Mouse (Mus musculus): ENCODE measurements around the gene Morn1. TPM values are rescaled to one million over a fixed set of nuclear protein-coding genes. Genes with fewer than 3 reads are reported as not detected.

Gene Morn1
- polyA plus RNA-seq (2011; ENCODE audit: insufficient read length, low read depth, missing spikeins): 3.9 and 5.0 TPM in 2 replicates

DNA sequence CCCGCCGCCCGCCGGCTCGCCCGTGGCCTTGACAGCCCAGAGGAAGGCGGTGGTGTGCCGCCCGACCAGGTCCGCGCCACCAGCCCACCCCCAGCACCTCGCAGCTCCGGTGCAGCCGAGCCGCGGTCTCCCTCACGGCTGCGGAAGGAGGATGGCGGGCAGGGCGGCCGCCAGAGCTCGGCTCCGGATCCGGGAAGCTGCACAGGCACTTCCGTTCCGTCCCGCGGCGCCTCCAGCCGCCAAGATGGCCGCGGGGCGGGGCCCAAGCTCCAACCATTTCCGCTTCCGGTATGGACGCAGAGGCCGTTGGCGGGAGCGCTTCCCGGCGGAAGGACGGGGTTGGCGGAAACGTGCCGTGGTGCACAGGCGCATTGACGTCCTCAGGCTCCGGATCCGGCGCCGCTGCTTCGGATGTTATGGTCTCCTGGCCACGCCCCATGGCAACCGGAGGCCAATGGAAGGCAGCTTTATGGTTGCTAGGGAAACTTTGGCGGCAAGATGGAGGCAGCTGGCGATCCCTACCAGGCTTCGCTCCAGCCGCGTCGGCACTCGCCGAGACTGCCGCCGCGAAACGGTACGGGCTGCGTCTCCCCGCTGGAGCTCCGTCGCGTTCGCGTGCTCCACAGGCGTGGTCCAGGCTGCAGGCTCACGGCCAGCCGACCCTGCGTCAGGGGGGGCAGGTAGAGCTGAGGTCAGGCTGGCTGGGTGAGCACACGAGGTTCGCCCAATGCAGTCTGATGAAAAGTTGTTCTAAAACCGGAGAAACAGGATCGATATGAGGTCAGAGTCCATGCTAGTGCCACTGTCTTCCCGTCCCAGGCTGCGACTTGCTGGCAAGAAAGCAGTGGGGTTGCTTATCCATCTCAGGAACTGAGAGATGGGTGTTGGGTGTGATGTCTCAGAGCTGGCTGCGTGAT is at the start of gene Morn1, which contains the start of gene Rer1:
Gene Morn1 (plus strand): TSS at position 470 of the 917 bp plus-strand sequence.
Gene Rer1 (minus strand): TSS at position 275 of the 917 bp plus-strand sequence.
- Histone ChIP-seq H3K4me3 (ENCODE audit: insufficient read depth, low read length) (peak within 1 kb of the TSS; percentile 79), H3K4me1 (ENCODE audit: control insufficient read depth, insufficient read depth, low read length) (peaks cover 8% of the 10 kb centered on the region; the same call in 1 of the 2 replicates), H3K27ac (ENCODE audit: insufficient read depth, low read length) (peak within 1 kb of the TSS; percentile 55; the same call in 1 of the 2 replicates)
- peak; percentile 70 for TF ChIP-seq POLR2A (IDR thresholded peaks at IDR 0.05; ENCODE audit: low read depth, low read length)
- TF ChIP-seq CTCF (IDR thresholded peaks at IDR 0.05; ENCODE audit: borderline replicate concordance, insufficient read depth, low read length): no peak

DNA sequence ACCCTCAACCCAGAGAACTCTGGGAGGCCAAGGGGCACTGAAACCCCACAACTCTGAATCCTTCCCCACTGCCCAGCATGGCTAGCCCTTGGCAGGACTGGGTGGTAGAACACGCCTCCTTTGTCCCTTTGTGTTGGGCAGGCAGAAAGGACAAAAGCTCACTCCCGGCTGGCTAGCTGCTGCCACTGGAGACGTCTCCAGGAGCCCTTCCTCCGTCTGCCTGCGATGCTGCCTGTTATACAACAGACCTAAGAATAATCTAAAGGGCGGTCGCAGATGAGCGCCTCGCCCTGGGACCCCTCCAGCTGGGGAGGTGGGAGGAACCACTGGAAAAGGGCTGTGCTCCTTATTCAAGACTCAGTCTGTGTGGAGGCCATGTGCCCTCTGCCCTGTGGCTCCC is 46.2 kb upstream of the Morn1 start:
- no peak overlapping the region for H3K4me3 ChIP-seq (ENCODE audit: insufficient read depth, low read length)
- no peaks in the 10 kb centered on the region for H3K4me1 ChIP-seq (ENCODE audit: control insufficient read depth, insufficient read depth, low read length)
- TF ChIP-seq CTCF (IDR thresholded peaks at IDR 0.05; ENCODE audit: borderline replicate concordance, insufficient read depth, low read length): no peak
- TF ChIP-seq POLR2A (IDR thresholded peaks at IDR 0.05; ENCODE audit: low read depth, low read length): no peak
- H3K27ac ChIP-seq (ENCODE audit: insufficient read depth, low read length): no peak overlapping the region

DNA sequence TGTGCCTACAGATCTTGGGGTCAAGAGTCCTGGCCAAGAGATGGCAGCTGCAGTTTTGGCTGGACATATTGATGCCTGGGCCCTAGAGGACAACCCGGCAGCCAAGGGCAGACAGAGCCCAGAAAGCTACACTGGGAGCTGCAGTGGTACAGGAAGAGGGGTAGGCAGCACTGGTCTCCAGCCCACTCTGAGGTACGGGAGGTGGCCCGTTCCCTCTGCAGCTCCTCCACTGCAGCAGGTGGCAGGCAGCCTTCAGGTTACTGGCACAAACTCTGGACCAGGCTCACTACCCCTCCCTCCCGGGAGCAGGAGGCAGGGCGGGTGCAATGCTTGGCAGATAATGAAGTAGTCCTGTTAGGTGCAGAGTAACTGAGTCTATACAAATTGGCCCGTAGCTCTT is 45.7 kb upstream of the Morn1 start:
- Histone ChIP-seq H3K4me3 (ENCODE audit: insufficient read depth, low read length) (no peak overlapping the region), H3K27ac (ENCODE audit: insufficient read depth, low read length) (no peak overlapping the region), H3K4me1 (ENCODE audit: control insufficient read depth, insufficient read depth, low read length) (no peaks in the 10 kb centered on the region)
- TF ChIP-seq CTCF (IDR thresholded peaks at IDR 0.05; ENCODE audit: borderline replicate concordance, insufficient read depth, low read length) (no peak), POLR2A (IDR thresholded peaks at IDR 0.05; ENCODE audit: low read depth, low read length) (no peak)

DNA sequence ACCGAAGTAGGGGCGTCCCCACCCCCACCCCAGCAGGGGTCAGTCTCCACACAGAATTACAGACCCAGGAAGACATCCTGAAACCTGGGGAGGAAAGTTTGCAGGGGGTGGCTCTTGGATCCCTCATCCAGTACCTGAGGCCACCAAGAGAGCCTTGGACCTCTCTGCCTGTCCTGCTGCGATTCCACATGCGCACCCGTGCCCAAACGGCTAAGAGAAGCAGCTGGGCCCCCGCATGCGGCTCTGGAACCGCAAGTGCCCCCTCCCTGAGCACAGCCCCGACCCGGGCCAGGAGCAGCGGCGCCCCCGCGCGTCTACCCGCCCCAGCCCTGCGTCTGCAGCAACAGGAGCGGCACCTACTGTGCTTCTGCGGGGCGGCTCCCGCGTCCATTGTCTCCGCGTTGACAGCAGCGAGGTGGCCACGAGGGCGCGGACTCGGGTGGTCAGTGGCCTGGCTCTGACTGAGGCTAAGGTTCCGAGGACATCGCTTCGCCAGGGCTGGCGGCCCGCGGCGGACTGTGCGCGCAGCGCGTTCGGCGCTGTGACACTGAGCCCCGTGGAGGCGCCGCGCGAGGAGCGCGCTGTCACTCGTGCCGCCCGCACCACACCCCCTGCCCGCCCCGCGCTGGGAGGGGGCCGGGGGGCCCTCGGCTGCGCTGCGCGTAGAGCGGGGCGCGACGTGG is 43.6 kb upstream of the Morn1 start:
- no peaks in the 10 kb centered on the region for H3K4me1 ChIP-seq (ENCODE audit: control insufficient read depth, insufficient read depth, low read length)
- no peak overlapping the region for H3K4me3 ChIP-seq (ENCODE audit: insufficient read depth, low read length)
- no peak for TF ChIP-seq CTCF (IDR thresholded peaks at IDR 0.05; ENCODE audit: borderline replicate concordance, insufficient read depth, low read length)
- TF ChIP-seq POLR2A (IDR thresholded peaks at IDR 0.05; ENCODE audit: low read depth, low read length): no peak
- H3K27ac ChIP-seq (ENCODE audit: insufficient read depth, low read length): no peak overlapping the region

DNA sequence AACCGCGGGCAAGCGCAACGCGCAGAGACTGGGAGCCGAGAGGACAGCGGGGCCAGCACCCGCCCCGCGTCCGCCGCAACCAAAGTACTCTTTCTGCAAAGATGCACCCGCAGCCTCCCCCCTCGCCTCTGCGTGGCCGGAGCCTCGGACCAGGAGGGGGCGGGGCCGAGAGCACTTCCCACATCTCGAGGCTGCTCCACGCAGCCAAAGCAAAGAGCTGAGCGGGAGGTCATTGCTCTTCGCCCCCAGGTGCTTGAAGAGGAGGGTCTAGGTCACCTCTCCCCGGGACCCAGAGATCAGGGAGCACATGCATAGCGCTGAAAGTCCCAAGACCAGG is 43.1 kb upstream of the Morn1 start:
- Histone ChIP-seq H3K4me1 (ENCODE audit: control insufficient read depth, insufficient read depth, low read length) (no peaks in the 10 kb centered on the region), H3K27ac (ENCODE audit: insufficient read depth, low read length) (no peak overlapping the region), H3K4me3 (ENCODE audit: insufficient read depth, low read length) (no peak overlapping the region)
- TF ChIP-seq CTCF (IDR thresholded peaks at IDR 0.05; ENCODE audit: borderline replicate concordance, insufficient read depth, low read length): no peak
- no peak for TF ChIP-seq POLR2A (IDR thresholded peaks at IDR 0.05; ENCODE audit: low read depth, low read length)

DNA sequence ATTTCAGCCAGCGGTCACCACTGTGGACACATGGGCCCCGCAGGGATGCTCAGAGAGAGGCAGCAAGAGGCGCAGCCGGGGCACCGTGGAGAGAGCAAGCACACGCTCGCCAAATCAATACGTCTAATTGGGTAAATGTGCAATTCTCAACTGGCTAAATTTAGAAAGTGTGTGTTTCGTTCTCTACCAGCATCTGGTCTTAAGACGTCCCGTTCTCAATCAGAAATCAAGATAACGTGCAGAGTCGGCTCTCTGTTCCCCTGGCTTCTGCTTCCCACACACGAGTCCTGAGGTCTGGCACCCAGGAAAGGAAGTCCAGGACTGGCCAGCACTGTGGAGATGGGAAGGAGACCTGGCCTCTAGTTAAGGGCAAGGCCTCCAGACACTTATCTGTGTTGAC is 39.7 kb upstream of the Morn1 start:
- no peak overlapping the region for H3K27ac ChIP-seq (ENCODE audit: insufficient read depth, low read length)
- no peaks in the 10 kb centered on the region for H3K4me1 ChIP-seq (ENCODE audit: control insufficient read depth, insufficient read depth, low read length)
- no peak overlapping the region for H3K4me3 ChIP-seq (ENCODE audit: insufficient read depth, low read length)
- TF ChIP-seq POLR2A (IDR thresholded peaks at IDR 0.05; ENCODE audit: low read depth, low read length) (no peak), CTCF (IDR thresholded peaks at IDR 0.05; ENCODE audit: borderline replicate concordance, insufficient read depth, low read length) (no peak)

DNA sequence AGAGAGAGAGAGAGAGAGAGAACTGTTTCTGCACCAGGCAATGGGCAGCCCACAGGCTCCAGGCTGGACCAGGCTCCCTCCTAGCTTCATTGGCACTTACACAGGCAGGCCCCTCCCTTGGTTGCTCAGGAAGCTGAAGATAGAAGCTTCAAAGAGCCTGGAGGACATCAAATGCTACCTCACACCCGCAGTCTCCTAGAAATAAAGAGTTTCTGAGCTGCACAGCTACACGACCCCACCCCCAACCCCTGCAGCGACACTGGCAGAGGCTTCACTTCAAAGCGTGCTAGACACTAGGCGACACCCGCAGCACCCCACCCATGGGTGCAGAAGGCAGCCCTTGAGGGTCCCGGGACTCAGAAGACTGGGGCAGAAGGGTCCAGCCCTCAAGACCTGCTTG is 36.3 kb upstream of the Morn1 start:
- TF ChIP-seq CTCF (IDR thresholded peaks at IDR 0.05; ENCODE audit: borderline replicate concordance, insufficient read depth, low read length) (no peak), POLR2A (IDR thresholded peaks at IDR 0.05; ENCODE audit: low read depth, low read length) (no peak)
- Histone ChIP-seq H3K4me1 (ENCODE audit: control insufficient read depth, insufficient read depth, low read length) (no peaks in the 10 kb centered on the region), H3K27ac (ENCODE audit: insufficient read depth, low read length) (no peak overlapping the region), H3K4me3 (ENCODE audit: insufficient read depth, low read length) (no peak overlapping the region)

DNA sequence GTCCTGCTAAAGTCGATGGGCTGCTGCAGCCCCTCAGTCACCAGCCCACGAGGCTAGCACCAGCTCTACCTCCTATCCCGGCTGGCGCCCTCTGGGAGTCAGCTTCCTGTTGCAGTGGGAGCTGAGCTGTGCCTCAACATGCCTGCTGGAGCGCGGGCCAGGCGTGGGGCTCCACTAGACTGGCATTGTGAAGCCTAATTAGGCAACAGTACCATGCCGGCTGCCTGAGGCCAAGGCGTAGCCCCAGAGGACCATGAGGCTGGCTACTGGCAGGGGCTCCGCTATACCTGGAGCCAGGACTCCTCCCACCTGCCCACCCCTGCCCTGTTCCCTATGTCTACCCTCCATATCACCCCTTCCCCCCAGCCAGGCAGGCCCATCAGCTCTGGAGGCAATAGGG is 29.7 kb upstream of the Morn1 start, which contains the start of gene Plch2:
Gene Plch2 (minus strand): TSS at position 61 of the 400 bp plus-strand sequence.
- Histone ChIP-seq H3K4me3 (ENCODE audit: insufficient read depth, low read length) (no peak within 1 kb of the TSS), H3K4me1 (ENCODE audit: control insufficient read depth, insufficient read depth, low read length) (no peaks in the 10 kb centered on the region), H3K27ac (ENCODE audit: insufficient read depth, low read length) (no peak within 1 kb of the TSS)
- no peak for TF ChIP-seq CTCF (IDR thresholded peaks at IDR 0.05; ENCODE audit: borderline replicate concordance, insufficient read depth, low read length)
- no peak for TF ChIP-seq POLR2A (IDR thresholded peaks at IDR 0.05; ENCODE audit: low read depth, low read length)

DNA sequence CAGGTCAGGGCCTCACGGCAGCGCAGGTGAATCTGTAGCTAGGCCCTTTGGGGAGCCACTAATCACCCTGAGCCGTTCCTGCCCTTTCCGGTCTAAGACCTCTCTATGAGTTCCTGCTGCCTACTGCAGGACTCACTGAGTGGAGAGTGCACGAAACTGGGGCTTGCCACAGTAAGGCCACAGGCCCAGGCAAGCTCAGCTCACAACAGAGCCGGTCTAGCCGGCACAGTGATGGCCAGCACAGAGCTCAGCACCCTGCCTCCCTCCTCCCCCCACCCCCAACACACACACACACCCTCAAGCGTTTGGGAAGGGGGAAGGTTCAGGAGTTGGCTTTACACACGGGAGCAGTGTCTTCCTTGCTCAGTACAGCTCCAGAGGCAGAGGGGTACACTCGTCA is 28.1 kb upstream of the Morn1 start:
- H3K27ac ChIP-seq (ENCODE audit: insufficient read depth, low read length): no peak overlapping the region
- TF ChIP-seq POLR2A (IDR thresholded peaks at IDR 0.05; ENCODE audit: low read depth, low read length) (no peak), CTCF (IDR thresholded peaks at IDR 0.05; ENCODE audit: borderline replicate concordance, insufficient read depth, low read length) (no peak)
- H3K4me1 ChIP-seq (ENCODE audit: control insufficient read depth, insufficient read depth, low read length): no peaks in the 10 kb centered on the region
- no peak overlapping the region for H3K4me3 ChIP-seq (ENCODE audit: insufficient read depth, low read length)

DNA sequence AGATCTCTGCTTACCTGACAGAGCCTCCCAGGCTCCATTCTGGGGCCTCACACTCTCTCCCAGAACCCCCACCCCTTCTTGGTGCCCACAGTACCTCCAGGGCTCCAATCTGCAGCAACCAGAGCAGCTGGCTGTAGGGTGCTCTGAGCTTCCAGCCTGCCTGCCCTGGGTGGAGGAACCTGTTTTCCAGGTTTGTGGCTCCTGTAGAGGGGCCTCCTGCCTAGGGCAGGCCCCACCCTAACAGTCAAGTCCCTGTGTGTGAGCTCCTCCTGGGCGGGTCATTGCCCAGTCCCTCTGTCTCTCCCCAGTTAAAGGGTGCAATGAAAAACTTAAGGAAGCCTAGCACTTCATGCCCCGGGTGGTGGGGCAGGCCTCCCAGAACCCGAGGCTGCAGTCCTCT is 22.5 kb upstream of the Morn1 start:
- no peak overlapping the region for H3K4me3 ChIP-seq (ENCODE audit: insufficient read depth, low read length)
- TF ChIP-seq POLR2A (IDR thresholded peaks at IDR 0.05; ENCODE audit: low read depth, low read length) (no peak), CTCF (IDR thresholded peaks at IDR 0.05; ENCODE audit: borderline replicate concordance, insufficient read depth, low read length) (no peak)

More for the DNA sequence above, 22.5 kb upstream of the Morn1 start:
- Histone ChIP-seq H3K4me1 (ENCODE audit: control insufficient read depth, insufficient read depth, low read length) (no peaks in the 10 kb centered on the region), H3K27ac (ENCODE audit: insufficient read depth, low read length) (no peak overlapping the region)
